Mouse (Mus musculus): ENCODE measurements around the gene Elavl1.

Elavl1 gene

GRCm38 (mm10) chr8:4297822-4298221, 27.4 kb downstream of the Elavl1 start:
- POLR2A ChIA-PET: interaction anchor here in 2 of 4 experiments (1.1 to 2.2 kb wide), 2 partner anchors 15 to 17 kb away, joined by 3 to 7 read pairs; no protein-coding TSS in a partner anchor

GRCm38 (mm10) chr8:4292738-4293137, 32.5 kb downstream of the Elavl1 start:
- ChIA-PET CTCF (interaction anchor here in 1 of 4 experiments (0.9 to 1.1 kb wide), 2 partner anchors 13 to 25 kb away, joined by 3 read pairs; no protein-coding TSS in a partner anchor), POLR2A (interaction anchor here in 1 of 4 experiments (1.0 to 5.3 kb wide), 3 partner anchors 8 to 36 kb away, joined by 3 to 40 read pairs (median 4); no protein-coding TSS in a partner anchor)

More at GRCm38 (mm10) chr8:4297822-4298221, 27.4 kb downstream of the Elavl1 start:
- CTCF ChIA-PET: no interaction called here

- ChIA-PET POLR2A (interaction anchor here (0.6 to 4.0 kb wide), 45 partner anchors 8 to 401 kb away, joined by 3 to 20 read pairs (median 5); partner anchors contain the start of genes Snapc2 (in 2 of the 4), Ccl25 (in 1 of the 4), Ctxn1 (in 1 of the 4) and Evi5l (in 1 of the 4)), CTCF (interaction anchor here (0.7 to 1.4 kb wide), 7 partner anchors 9 to 605 kb away, joined by 3 to 5 read pairs (median 4); partner anchors contain the start of gene Ctxn1 (in 1 of the 4))
Measured at GRCm38 (mm10) chr8:4276111-4276465, 49.1 kb downstream of the Elavl1 start.

- ChIA-PET CTCF (interaction anchor here (0.6 to 1.5 kb wide), 9 partner anchors 8 to 618 kb away, joined by 3 to 9 read pairs (median 3); partner anchors contain the start of gene Ctxn1 (in 1 of the 4)), POLR2A (interaction anchor here (0.6 to 4.0 kb wide), 57 partner anchors 8 to 402 kb away, joined by 3 to 20 read pairs (median 4); partner anchors contain the start of genes Gm49320 (in 2 of the 4), Map2k7 (in 2 of the 4), Snapc2 (in 2 of the 4) and Ccl25 (in 1 of the 4))
Measured at GRCm38 (mm10) chr8:4275275-4276110, 49.7 kb downstream of the Elavl1 start, which contains the start of gene Timm44. Timm44 (minus strand) TSS chr8:4275913.

- CTCF ChIA-PET: interaction anchor here in 1 of 4 experiments (1.9 kb wide), 1 partner anchor 11 kb away, joined by 4 read pairs; the partner anchor contains the start of gene Ctxn1
- POLR2A ChIA-PET: no interaction called here
Measured at GRCm38 (mm10) chr8:4269609-4270008, 55.6 kb downstream of the Elavl1 start.

- ChIA-PET CTCF (interaction anchor here (0.5 to 2.2 kb wide), 53 partner anchors 8 to 596 kb away, joined by 3 to 16 read pairs (median 4); partner anchors contain the start of genes Ctxn1 (in 3 of the 4), Snapc2 (in 2 of the 4), Timm44 (in 2 of the 4) and Evi5l (in 1 of the 4)), POLR2A (interaction anchor here in 3 of 4 experiments (0.6 to 3.1 kb wide), 18 partner anchors 8 to 845 kb away, joined by 3 to 15 read pairs (median 4); partner anchors contain the start of genes Timm44 (in 3 of the 3), Ctxn1 (in 1 of the 3) and Snapc2 (in 1 of the 3))
Measured at GRCm38 (mm10) chr8:4267627-4268026, 57.6 kb downstream of the Elavl1 start.

- ChIA-PET CTCF (interaction anchor here in 1 of 4 experiments (1.3 kb wide), 1 partner anchor 91 kb away, joined by 3 read pairs; no protein-coding TSS in a partner anchor), POLR2A (interaction anchor here in 2 of 4 experiments (0.6 to 3.1 kb wide), 7 partner anchors 7 to 304 kb away, joined by 3 to 15 read pairs (median 4); partner anchors contain the start of gene Timm44 (in 1 of the 2))
Measured at GRCm38 (mm10) chr8:4265160-4265914, 59.9 kb downstream of the Elavl1 start.

GRCm38 (mm10) chr8:4263105-4263791, 62.0 kb downstream of the Elavl1 start:
- ChIA-PET CTCF (interaction anchor here in 1 of 4 experiments (0.9 kb wide), 1 partner anchor 59 kb away, joined by 3 read pairs; no protein-coding TSS in a partner anchor), POLR2A (interaction anchor here in 1 of 4 experiments (1.2 to 2.9 kb wide), 6 partner anchors 9 to 116 kb away, joined by 3 to 9 read pairs (median 4); no protein-coding TSS in a partner anchor)

- ChIA-PET POLR2A (interaction anchor here in 3 of 4 experiments (0.5 to 4.2 kb wide), 20 partner anchors 8 to 662 kb away, joined by 3 to 16 read pairs (median 5); partner anchors contain the start of genes Tgfbr3l (in 2 of the 3), Timm44 (in 2 of the 3), Evi5l (in 1 of the 3) and Gm49320 (in 1 of the 3)), CTCF (interaction anchor here in 3 of 4 experiments (0.7 to 3.3 kb wide), 13 partner anchors 8 to 541 kb away, joined by 3 to 13 read pairs (median 8); partner anchors contain the start of genes Gm49320 (in 2 of the 3) and Map2k7 (in 2 of the 3))
Measured at GRCm38 (mm10) chr8:4259805-4260170, 65.4 kb downstream of the Elavl1 start.

- ChIA-PET CTCF (interaction anchor here (0.6 to 3.3 kb wide), 23 partner anchors 8 to 541 kb away, joined by 3 to 13 read pairs (median 5); partner anchors contain the start of genes Gm49320 (in 3 of the 4), Map2k7 (in 3 of the 4), Tgfbr3l (in 2 of the 4) and Timm44 (in 1 of the 4)), POLR2A (interaction anchor here (0.5 to 4.2 kb wide), 30 partner anchors 8 to 791 kb away, joined by 3 to 16 read pairs (median 4); partner anchors contain the start of genes Gm49320 (in 2 of the 4), Timm44 (in 2 of the 4), Evi5l (in 1 of the 4) and Map2k7 (in 1 of the 4))
Measured at GRCm38 (mm10) chr8:4259125-4259804, 65.9 kb downstream of the Elavl1 start, which contains the start of gene Ctxn1. Ctxn1 (minus strand) TSS chr8:4259274.

- POLR2A ChIA-PET: interaction anchor here (0.6 to 4.2 kb wide), 30 partner anchors 8 to 791 kb away, joined by 3 to 16 read pairs (median 4); partner anchors contain the start of genes Gm49320 (in 2 of the 4), Evi5l (in 1 of the 4), Map2k7 (in 1 of the 4) and Zfp958 (in 1 of the 4)
- CTCF ChIA-PET: interaction anchor here (0.6 to 3.3 kb wide), 23 partner anchors 8 to 540 kb away, joined by 3 to 13 read pairs (median 5); partner anchors contain the start of genes Gm49320 (in 3 of the 4), Map2k7 (in 3 of the 4), Tgfbr3l (in 2 of the 4) and Timm44 (in 1 of the 4)
Measured at GRCm38 (mm10) chr8:4258678-4259077, 66.5 kb downstream of the Elavl1 start.

- ChIA-PET POLR2A (interaction anchor here (0.7 to 4.2 kb wide), 23 partner anchors 8 to 355 kb away, joined by 3 to 16 read pairs (median 4); partner anchors contain the start of genes Gm49320 (in 2 of the 4), Map2k7 (in 1 of the 4) and Zfp958 (in 1 of the 4)), CTCF (interaction anchor here (0.6 to 3.3 kb wide), 17 partner anchors 8 to 125 kb away, joined by 3 to 13 read pairs (median 7); partner anchors contain the start of genes Gm49320 (in 3 of the 4), Map2k7 (in 3 of the 4) and Tgfbr3l (in 1 of the 4))
Measured at GRCm38 (mm10) chr8:4258233-4258632, 67.0 kb downstream of the Elavl1 start.

- ChIA-PET POLR2A (interaction anchor here in 3 of 4 experiments (0.5 to 4.2 kb wide), 21 partner anchors 9 to 355 kb away, joined by 3 to 16 read pairs (median 3); partner anchors contain the start of genes Gm49320 (in 1 of the 3), Map2k7 (in 1 of the 3) and Zfp958 (in 1 of the 3)), CTCF (interaction anchor here (0.9 to 3.3 kb wide), 9 partner anchors 10 to 539 kb away, joined by 3 to 13 read pairs (median 5); partner anchors contain the start of genes Gm49320 (in 3 of the 4) and Map2k7 (in 3 of the 4))
Measured at GRCm38 (mm10) chr8:4257350-4257749, 67.9 kb downstream of the Elavl1 start.

- CTCF ChIA-PET: interaction anchor here (0.6 to 3.3 kb wide), 9 partner anchors 10 to 538 kb away, joined by 3 to 13 read pairs (median 5); partner anchors contain the start of genes Gm49320 (in 3 of the 4) and Map2k7 (in 3 of the 4)
Measured at GRCm38 (mm10) chr8:4256911-4257310, 68.3 kb downstream of the Elavl1 start.

GRCm38 (mm10) chr8:4255471-4255870, 69.7 kb downstream of the Elavl1 start:
- CTCF ChIA-PET: interaction anchor here in 1 of 4 experiments (3.2 kb wide), 1 partner anchor 12 kb away, joined by 12 read pairs; no protein-coding TSS in a partner anchor
- POLR2A ChIA-PET: interaction anchor here in 2 of 4 experiments (1.3 to 4.2 kb wide), 5 partner anchors 9 to 17 kb away, joined by 4 to 16 read pairs (median 5); partner anchors contain the start of genes Gm49320 (in 2 of the 2) and Map2k7 (in 2 of the 2)

More at GRCm38 (mm10) chr8:4256911-4257310, 68.3 kb downstream of the Elavl1 start:
- POLR2A ChIA-PET: interaction anchor here in 3 of 4 experiments (0.5 to 4.2 kb wide), 24 partner anchors 8 to 356 kb away, joined by 3 to 16 read pairs (median 3); partner anchors contain the start of genes Gm49320 (in 2 of the 3), Map2k7 (in 2 of the 3) and Zfp958 (in 1 of the 3)
